Mouse (Mus musculus): Measurements from ENCODE around the gene Galnt12. TPM values are rescaled to one million over a fixed set of nuclear protein-coding genes. Genes with fewer than 3 reads are reported as not detected.

Galnt12 gene
- polyA plus RNA-seq, 1 experiment from 2014 or later, result 16.6 TPM

DNA sequence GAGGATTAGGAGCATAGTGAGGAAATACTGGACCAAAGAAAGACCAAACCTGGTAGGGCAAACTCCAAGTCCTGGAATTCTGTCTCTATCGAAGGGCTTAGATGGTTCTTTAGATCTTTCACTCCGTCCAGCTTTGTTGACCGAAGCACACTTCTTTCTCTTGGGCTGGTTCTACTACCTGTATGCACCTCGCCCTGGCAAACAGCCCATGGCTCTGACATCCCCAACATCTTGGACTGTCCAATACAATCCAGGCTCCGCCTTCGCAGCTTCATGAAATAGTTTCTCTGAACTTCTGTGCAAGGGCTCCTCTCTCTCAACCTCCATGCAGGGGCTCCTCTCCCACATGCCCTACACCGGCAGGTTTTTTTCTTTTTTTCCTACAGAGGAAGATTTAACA lies 7.9 kb upstream of the Galnt12 start:
- no peaks in the 10 kb centered on the region for H3K36me3 ChIP-seq (ENCODE audit: control insufficient read depth, insufficient read depth, low read length)
- no peaks in the 10 kb centered on the region for H3K9me3 ChIP-seq (ENCODE audit: control insufficient read depth, low read length)
- DNase-seq (ENCODE audit: low spot score), result no peak
- no peak overlapping the region for H3K9ac ChIP-seq (ENCODE audit: low read length)
- H3K4me1 ChIP-seq (replicated peaks; ENCODE audit: control insufficient read depth, insufficient read depth, low read length), result no peaks in the 10 kb centered on the region
- H3K4me3 ChIP-seq (ENCODE audit: low read depth, low read length), result no peak overlapping the region
- no peak overlapping the region for H3K4me2 ChIP-seq (ENCODE audit: low read length)
- no peaks in the 10 kb centered on the region for H3K27me3 ChIP-seq (replicated peaks; ENCODE audit: control insufficient read depth, insufficient read depth, low read length)
- 91% methylated on average over 7 of the region's 7 CpGs for WGBS
- ATAC-seq (replicated peaks; ENCODE audit: low FRiP score, low TSS enrichment, low read depth), result no peak
- no peak overlapping the region for H3K27ac ChIP-seq (ENCODE audit: low read depth)

DNA sequence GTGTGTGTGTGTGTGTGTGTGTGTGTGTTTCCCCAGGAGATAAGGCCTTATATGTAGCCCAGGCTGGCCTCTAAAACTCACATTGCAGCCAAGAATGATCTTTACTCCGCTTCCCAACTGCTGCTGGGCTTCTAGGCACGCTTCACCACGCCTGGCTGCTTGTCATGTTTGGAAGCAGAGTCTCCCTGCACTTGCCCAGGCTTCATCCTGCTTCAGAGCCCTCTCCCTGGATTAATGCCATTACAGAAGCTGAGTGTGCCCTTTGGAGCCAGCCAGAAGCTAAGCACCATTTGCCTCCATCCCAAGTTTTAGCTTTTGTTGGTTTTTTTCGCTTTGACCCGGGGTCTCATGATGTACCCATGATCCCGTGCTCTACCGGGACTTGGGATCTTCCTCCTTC lies 3.0 kb upstream of the Galnt12 start:
- Histone ChIP-seq H3K36me3 (ENCODE audit: control insufficient read depth, insufficient read depth, low read length) (no peaks in the 10 kb centered on the region), H3K9ac (ENCODE audit: low read length) (no peak overlapping the region), H3K9me3 (ENCODE audit: control insufficient read depth, low read length) (no peaks in the 10 kb centered on the region), H3K27me3 (replicated peaks; ENCODE audit: control insufficient read depth, insufficient read depth, low read length) (peaks cover 28% of the 10 kb centered on the region), H3K4me1 (replicated peaks; ENCODE audit: control insufficient read depth, insufficient read depth, low read length) (no peaks in the 10 kb centered on the region), H3K4me3 (ENCODE audit: low read depth, low read length) (no peak overlapping the region), H3K4me2 (ENCODE audit: low read length) (no peak overlapping the region), H3K27ac (ENCODE audit: low read depth) (no peak overlapping the region)
- WGBS, result 91% methylated on average over 7 of the region's 7 CpGs
- DNase-seq (ENCODE audit: low spot score) (no peak), ATAC-seq (replicated peaks; ENCODE audit: low FRiP score, low TSS enrichment, low read depth) (no peak)

DNA sequence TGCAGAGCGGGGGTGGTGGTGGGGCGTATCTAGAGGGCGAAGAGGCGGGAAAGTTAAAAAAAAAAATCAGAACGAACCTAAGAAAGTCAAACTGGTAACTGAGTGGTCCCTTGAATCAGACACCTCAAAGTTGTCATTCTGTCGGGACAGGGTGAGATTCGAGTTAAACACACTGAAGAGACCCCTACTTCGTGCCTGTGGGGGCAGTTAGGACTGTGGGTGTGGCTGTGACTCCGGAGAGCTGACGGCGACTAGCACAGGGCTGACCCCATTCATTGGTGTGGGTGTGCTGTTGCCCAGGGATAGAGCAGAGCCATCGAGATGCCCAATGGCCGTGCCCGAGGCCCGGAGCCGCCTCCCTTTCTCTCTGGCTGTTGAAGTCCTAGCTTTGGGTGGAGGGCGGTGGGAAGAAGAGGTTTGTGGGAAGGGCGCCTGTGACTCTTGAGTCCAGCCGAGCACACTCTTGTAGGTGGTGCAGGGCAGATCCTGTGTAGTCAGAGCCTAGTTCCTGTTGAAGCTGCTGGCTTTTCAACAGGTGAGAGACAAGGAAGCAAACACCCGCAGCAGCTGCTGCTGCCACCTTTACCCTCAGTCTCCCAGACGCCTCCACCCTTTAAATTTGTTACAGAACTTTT lies 795 bp downstream of the Galnt12 start:
- Histone ChIP-seq H3K4me3 (ENCODE audit: low read depth, low read length) (peak overlapping the region; percentile 44), H3K4me2 (ENCODE audit: low read length) (peak overlapping the region; percentile 81), H3K9ac (ENCODE audit: low read length) (peak overlapping the region; percentile 45), H3K36me3 (ENCODE audit: control insufficient read depth, insufficient read depth, low read length) (no peaks in the 10 kb centered on the region), H3K27me3 (replicated peaks; ENCODE audit: control insufficient read depth, insufficient read depth, low read length) (peaks cover 33% of the 10 kb centered on the region), H3K9me3 (ENCODE audit: control insufficient read depth, low read length) (no peaks in the 10 kb centered on the region), H3K27ac (ENCODE audit: low read depth) (no peak overlapping the region), H3K4me1 (replicated peaks; ENCODE audit: control insufficient read depth, insufficient read depth, low read length) (no peaks in the 10 kb centered on the region)
- 2% methylated on average over 21 of the region's 21 CpGs for WGBS
- ATAC-seq (replicated peaks; ENCODE audit: low FRiP score, low TSS enrichment, low read depth) (no peak; the same call in 1 of the 2 replicates), DNase-seq (ENCODE audit: low spot score) (peak; percentile 66)

DNA sequence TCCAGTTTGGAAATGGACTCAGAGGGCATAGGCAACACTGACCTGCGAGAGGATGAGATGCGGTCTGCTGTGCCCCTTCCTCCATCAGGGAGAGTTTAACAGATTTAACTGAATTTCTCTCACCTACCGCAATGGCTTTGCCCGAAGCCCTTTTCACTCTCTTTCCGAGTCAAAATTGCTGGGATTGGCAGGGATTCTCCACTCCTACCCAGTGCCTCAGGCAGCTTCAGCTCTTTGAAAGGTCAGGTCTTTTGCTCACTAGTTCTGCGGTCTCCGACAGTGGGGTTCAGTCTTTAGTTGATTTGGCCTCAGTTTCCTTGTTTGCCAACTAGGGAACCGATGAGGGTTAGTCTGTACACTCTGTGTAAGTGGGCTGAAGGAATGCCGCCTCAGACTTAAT lies 1.5 kb downstream of the Galnt12 start:
- Histone ChIP-seq H3K4me1 (replicated peaks; ENCODE audit: control insufficient read depth, insufficient read depth, low read length) (no peaks in the 10 kb centered on the region), H3K4me2 (ENCODE audit: low read length) (no peak overlapping the region), H3K27me3 (replicated peaks; ENCODE audit: control insufficient read depth, insufficient read depth, low read length) (peaks cover 33% of the 10 kb centered on the region), H3K9me3 (ENCODE audit: control insufficient read depth, low read length) (no peaks in the 10 kb centered on the region), H3K9ac (ENCODE audit: low read length) (no peak overlapping the region), H3K4me3 (ENCODE audit: low read depth, low read length) (no peak overlapping the region), H3K36me3 (ENCODE audit: control insufficient read depth, insufficient read depth, low read length) (no peaks in the 10 kb centered on the region), H3K27ac (ENCODE audit: low read depth) (no peak overlapping the region)
- no peak for DNase-seq (ENCODE audit: low spot score)
- ATAC-seq (replicated peaks; ENCODE audit: low FRiP score, low TSS enrichment, low read depth), result no peak
- 54% methylated on average over 9 of the region's 9 CpGs for WGBS

DNA sequence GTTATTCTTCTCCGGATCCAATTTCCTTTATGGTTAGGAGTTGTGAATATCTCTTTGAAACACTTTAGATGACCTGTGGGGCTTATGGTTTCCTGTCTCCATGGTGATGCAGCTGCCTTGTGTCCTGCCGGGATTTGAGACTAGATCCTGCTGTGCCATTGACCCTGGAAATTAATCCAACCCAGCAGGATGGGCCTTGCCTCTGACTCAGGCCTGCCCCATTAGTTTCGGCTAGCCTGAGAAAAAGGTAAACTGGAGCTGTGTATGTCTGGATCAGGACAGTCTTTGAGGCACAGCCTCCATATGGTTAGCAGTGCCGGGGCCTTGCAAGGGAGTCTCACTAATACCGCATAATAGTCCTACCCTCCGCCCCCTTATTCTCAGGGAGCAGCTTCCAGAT lies 1.9 kb downstream of the Galnt12 start:
- no peak for ATAC-seq (replicated peaks; ENCODE audit: low FRiP score, low TSS enrichment, low read depth)
- Histone ChIP-seq H3K4me3 (ENCODE audit: low read depth, low read length) (no peak overlapping the region), H3K9me3 (ENCODE audit: control insufficient read depth, low read length) (no peaks in the 10 kb centered on the region), H3K4me2 (ENCODE audit: low read length) (no peak overlapping the region), H3K4me1 (replicated peaks; ENCODE audit: control insufficient read depth, insufficient read depth, low read length) (no peaks in the 10 kb centered on the region), H3K27me3 (replicated peaks; ENCODE audit: control insufficient read depth, insufficient read depth, low read length) (peaks cover 33% of the 10 kb centered on the region), H3K36me3 (ENCODE audit: control insufficient read depth, insufficient read depth, low read length) (no peaks in the 10 kb centered on the region), H3K9ac (ENCODE audit: low read length) (no peak overlapping the region), H3K27ac (ENCODE audit: low read depth) (no peak overlapping the region)
- WGBS, result 56% methylated on average over 6 of the region's 6 CpGs
- DNase-seq (ENCODE audit: low spot score), result no peak

DNA sequence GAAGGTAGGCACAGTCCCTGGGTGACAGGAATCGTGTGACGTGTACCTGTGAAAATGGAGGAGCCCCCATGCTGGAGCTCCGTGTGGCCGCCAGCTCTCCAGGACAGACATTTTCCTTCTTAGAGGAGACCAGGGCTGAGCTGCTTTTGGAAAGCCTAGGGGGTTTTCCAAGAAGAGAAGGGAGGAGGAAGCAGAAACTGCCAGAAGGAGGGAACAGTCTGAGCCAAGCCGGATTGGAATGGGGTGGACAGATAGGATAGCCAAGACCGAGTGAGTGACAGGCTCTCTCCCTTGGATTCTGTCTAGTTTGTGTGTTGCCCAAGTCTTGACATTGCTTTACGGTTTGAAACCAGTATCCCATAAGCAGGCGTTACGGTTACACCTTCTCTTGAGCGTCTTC lies 11.9 kb downstream of the Galnt12 start:
- ATAC-seq (replicated peaks; ENCODE audit: low FRiP score, low TSS enrichment, low read depth) (no peak), DNase-seq (ENCODE audit: low spot score) (no peak)
- Histone ChIP-seq H3K9me3 (ENCODE audit: control insufficient read depth, low read length) (no peaks in the 10 kb centered on the region), H3K27ac (ENCODE audit: low read depth) (no peak overlapping the region), H3K4me2 (ENCODE audit: low read length) (no peak overlapping the region), H3K9ac (ENCODE audit: low read length) (no peak overlapping the region), H3K4me3 (ENCODE audit: low read depth, low read length) (no peak overlapping the region), H3K27me3 (replicated peaks; ENCODE audit: control insufficient read depth, insufficient read depth, low read length) (no peaks in the 10 kb centered on the region), H3K4me1 (replicated peaks; ENCODE audit: control insufficient read depth, insufficient read depth, low read length) (no peaks in the 10 kb centered on the region), H3K36me3 (ENCODE audit: control insufficient read depth, insufficient read depth, low read length) (no peaks in the 10 kb centered on the region)
- 94% methylated on average over 10 of the region's 10 CpGs for WGBS

DNA sequence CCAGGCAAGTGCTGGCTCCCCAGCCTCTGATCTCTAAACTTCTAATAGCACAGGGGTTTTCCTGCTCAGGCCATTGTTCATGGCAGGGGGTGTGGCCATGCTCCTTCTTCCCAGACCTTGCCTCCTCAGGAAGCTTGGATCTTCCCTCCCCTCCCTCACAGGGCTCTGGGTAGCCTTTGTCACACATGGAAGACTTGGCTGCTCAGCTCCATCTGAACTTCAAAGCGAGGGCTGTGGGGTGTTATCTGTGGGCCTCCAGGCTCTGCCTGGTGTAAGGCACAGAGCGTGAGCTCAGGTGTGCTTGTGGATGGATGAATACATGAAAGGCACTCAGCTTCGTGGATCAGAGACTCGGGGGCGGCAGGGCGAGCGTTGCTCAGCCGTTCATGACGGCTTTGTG lies 20.2 kb downstream of the Galnt12 start:
- H3K4me2 ChIP-seq (ENCODE audit: low read length), result no peak overlapping the region
- no peak overlapping the region for H3K9ac ChIP-seq (ENCODE audit: low read length)
- no peak for ATAC-seq (replicated peaks; ENCODE audit: low FRiP score, low TSS enrichment, low read depth)
- no peaks in the 10 kb centered on the region for H3K9me3 ChIP-seq (ENCODE audit: control insufficient read depth, low read length)
- no peak overlapping the region for H3K27ac ChIP-seq (ENCODE audit: low read depth)
- WGBS, result 55% methylated on average over 9 of the region's 9 CpGs
- H3K36me3 ChIP-seq (ENCODE audit: control insufficient read depth, insufficient read depth, low read length), result no peaks in the 10 kb centered on the region
- H3K27me3 ChIP-seq (replicated peaks; ENCODE audit: control insufficient read depth, insufficient read depth, low read length), result no peaks in the 10 kb centered on the region
- no peak for DNase-seq (ENCODE audit: low spot score)
- H3K4me3 ChIP-seq (ENCODE audit: low read depth, low read length), result no peak overlapping the region
- no peaks in the 10 kb centered on the region for H3K4me1 ChIP-seq (replicated peaks; ENCODE audit: control insufficient read depth, insufficient read depth, low read length)

DNA sequence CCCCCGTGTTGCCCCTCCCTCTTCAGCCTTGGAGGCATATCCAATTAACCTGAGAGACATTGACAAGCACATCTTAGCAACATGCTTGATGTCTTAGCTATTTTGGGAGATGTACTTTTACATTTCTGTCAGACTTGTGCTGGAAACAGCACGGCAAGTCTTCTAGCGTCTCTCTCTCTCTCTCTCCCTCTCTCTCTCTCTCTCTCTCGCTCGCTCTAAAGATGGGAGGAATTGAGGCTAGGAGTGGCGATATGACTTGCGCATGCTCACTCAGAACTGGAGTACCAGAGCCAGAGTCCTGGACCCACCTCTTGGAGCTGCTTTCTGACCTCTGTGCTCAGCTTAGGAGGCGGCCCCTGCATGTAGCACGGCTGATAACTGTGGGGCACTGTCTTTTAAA lies 20.9 kb downstream of the Galnt12 start:
- Histone ChIP-seq H3K36me3 (ENCODE audit: control insufficient read depth, insufficient read depth, low read length) (no peaks in the 10 kb centered on the region), H3K27ac (ENCODE audit: low read depth) (no peak overlapping the region), H3K4me3 (ENCODE audit: low read depth, low read length) (no peak overlapping the region), H3K9me3 (ENCODE audit: control insufficient read depth, low read length) (no peaks in the 10 kb centered on the region), H3K4me2 (ENCODE audit: low read length) (no peak overlapping the region), H3K27me3 (replicated peaks; ENCODE audit: control insufficient read depth, insufficient read depth, low read length) (no peaks in the 10 kb centered on the region), H3K9ac (ENCODE audit: low read length) (no peak overlapping the region), H3K4me1 (replicated peaks; ENCODE audit: control insufficient read depth, insufficient read depth, low read length) (no peaks in the 10 kb centered on the region)
- DNase-seq (ENCODE audit: low spot score) (no peak), ATAC-seq (replicated peaks; ENCODE audit: low FRiP score, low TSS enrichment, low read depth) (no peak)
- WGBS, result 69% methylated on average over 9 of the region's 9 CpGs

DNA sequence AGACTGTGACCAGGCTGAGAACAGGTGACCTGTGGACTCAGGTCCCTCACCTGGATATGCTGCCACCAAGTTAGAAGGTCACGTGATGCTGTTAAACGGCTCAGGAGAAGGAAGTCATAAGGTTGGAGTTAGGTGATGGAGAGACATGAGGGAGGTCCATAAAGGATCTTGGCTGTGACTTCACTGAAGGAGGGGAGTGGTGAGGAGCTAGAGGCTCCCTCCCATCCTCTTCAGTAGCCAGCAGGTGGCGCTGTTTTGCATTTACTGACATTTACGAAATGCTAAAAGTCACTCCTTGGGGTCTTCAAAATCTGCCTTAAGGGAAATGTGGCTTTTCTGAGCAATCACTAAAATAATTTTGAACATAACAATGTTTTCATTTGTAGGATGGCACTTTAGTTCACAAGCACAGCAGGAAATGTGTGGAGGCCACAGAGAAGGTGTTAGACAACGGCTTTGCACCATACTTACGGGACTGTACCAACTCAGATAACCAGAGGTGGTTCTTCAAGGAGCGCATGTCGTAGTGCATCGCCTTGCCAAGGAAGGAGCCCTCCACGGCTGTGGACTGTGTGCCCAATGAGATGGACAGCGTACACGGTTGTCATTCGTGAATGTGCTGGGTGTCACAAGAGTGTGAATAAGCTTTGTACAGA lies 30.5 kb downstream of the Galnt12 start:
- no peak overlapping the region for H3K4me2 ChIP-seq (ENCODE audit: low read length)
- ATAC-seq (replicated peaks; ENCODE audit: low FRiP score, low TSS enrichment, low read depth) (no peak), DNase-seq (ENCODE audit: low spot score) (peak; percentile 84)
- H3K9ac ChIP-seq (ENCODE audit: low read length), result no peak overlapping the region
- H3K4me3 ChIP-seq (ENCODE audit: low read depth, low read length), result no peak overlapping the region
- H3K4me1 ChIP-seq (replicated peaks; ENCODE audit: control insufficient read depth, insufficient read depth, low read length), result no peaks in the 10 kb centered on the region
- no peaks in the 10 kb centered on the region for H3K36me3 ChIP-seq (ENCODE audit: control insufficient read depth, insufficient read depth, low read length)
- H3K27ac ChIP-seq (ENCODE audit: low read depth), result no peak overlapping the region
- no peaks in the 10 kb centered on the region for H3K27me3 ChIP-seq (replicated peaks; ENCODE audit: control insufficient read depth, insufficient read depth, low read length)
- peaks cover 4% of the 10 kb centered on the region; the same call in 1 of the 2 replicates for H3K9me3 ChIP-seq (ENCODE audit: control insufficient read depth, low read length)
- WGBS, result 65% methylated on average over 13 of the region's 13 CpGs
